Mouse (Mus musculus) bone marrow macrophage, adult 2 months (primary cell): Measurements from ENCODE around the gene Il27ra.

ENCODE experiments used
- CTCF ChIP-seq: IDR thresholded peaks from 2 replicates; pipeline ENCODE4 v1.5.1; 2012; ENCODE audit warnings: low read depth, mild to moderate bottlenecking, low read length, moderate library complexity
- POLR2A ChIP-seq: IDR thresholded peaks from 2 replicates; pipeline ENCODE4 v1.6.1; 2012; ENCODE audit warnings: mild to moderate bottlenecking, low read depth, low read length, borderline replicate concordance

DNA sequence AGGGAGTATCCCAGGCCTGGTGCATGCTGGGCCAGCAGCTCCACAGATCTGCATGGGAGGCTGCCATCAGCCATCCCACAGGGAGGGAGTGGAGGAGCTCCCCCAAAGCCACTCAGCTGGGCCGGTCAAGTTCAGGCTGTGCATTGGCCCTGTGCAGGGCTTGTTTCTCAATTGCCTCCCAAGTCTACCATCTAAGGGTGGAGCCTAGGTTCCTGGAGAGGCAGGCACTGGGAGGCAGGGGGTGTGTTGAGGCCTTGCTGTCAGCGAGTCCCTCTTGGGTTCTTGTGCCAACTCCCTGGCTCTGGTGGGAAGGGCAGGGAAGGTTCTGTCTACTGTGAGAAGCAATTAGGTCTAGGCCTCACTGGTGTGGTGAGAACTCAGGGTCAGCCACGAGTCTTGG, 29.5 kb upstream of the Il27ra start:
- no peak for TF ChIP-seq CTCF
- TF ChIP-seq POLR2A: no peak
